Mouse (Mus musculus) liver, embryonic 14.5 days (tissue): ENCODE data around the gene Myl4. TPM values are rescaled to one million over a fixed set of nuclear protein-coding genes. Genes with fewer than 3 reads are reported as not detected.

Source experiments
- ATAC-seq: fragments of 200-750 bp; cut with Nextera tagmentation; 2 replicates; pipeline ENCODE4 v1.8.0; 2017; ENCODE audit warnings: moderate number of reproducible peaks, mild to moderate bottlenecking, moderate library complexity; ENCODE audit not compliant: insufficient read depth
- DNase-seq, 3 experiments: peaks; one replicate each; pipeline ENCODE4 v3.0.0-alpha.2; 2012 to 2013; ENCODE audit warnings: low read depth in 3 of 3, low spot score in 3 of 3
- H3K27ac ChIP-seq: fragments of 300-500 bp; sonication (generic); 2 replicates; pipeline ENCODE4 v1.5.1; 2014; ENCODE audit warnings: moderate library complexity, mild to moderate bottlenecking, control low read depth, inconsistent platforms
- H3K27me3 ChIP-seq: fragments of 300-500 bp; sonication (generic); 2 replicates; pipeline ENCODE4 v1.6.1; 2014; ENCODE audit warnings: mild to moderate bottlenecking, low read length, moderate library complexity; ENCODE audit not compliant: control insufficient read depth, insufficient read depth
- H3K36me3 ChIP-seq: fragments of 300-500 bp; sonication (generic); replicated peaks from 2 replicates; pipeline ENCODE4 v1.6.1; 2014; ENCODE audit warnings: low read depth; ENCODE audit not compliant: control insufficient read depth, insufficient read depth
- H3K4me1 ChIP-seq, 2 experiments: fragments of 200-500 bp in 1 of 2; fragments of 300-500 bp in 1 of 2; sonication (generic) in 1 of 2; replicated peaks; 2 replicates each; pipeline ENCODE4 v1.6.1; 2012 to 2014; ENCODE audit warnings: antibody characterized with exemption in 1 of 2, inconsistent platforms in 1 of 2, low read length in 1 of 2; ENCODE audit not compliant: control insufficient read depth in 2 of 2, insufficient read depth in 2 of 2
- H3K4me2 ChIP-seq: fragments of 300-500 bp; sonication (generic); 2 replicates; pipeline ENCODE4 v1.6.1; 2014; ENCODE audit warnings: low read depth, mild to moderate bottlenecking, control low read depth, moderate library complexity
- H3K4me3 ChIP-seq, 2 experiments: fragments of 200-500 bp in 1 of 2; fragments of 300-500 bp in 1 of 2; sonication (generic) in 1 of 2; 2 replicates each; pipeline ENCODE4 v1.5.1; 2012 to 2014; ENCODE audit warnings: low read depth in 2 of 2, low read length in 2 of 2, mild to moderate bottlenecking in 2 of 2, control low read depth in 1 of 2, inconsistent platforms in 1 of 2, moderate library complexity in 1 of 2; ENCODE audit not compliant: insufficient read depth in 1 of 2
- H3K9ac ChIP-seq: fragments of 300-500 bp; sonication (generic); replicated peaks from 2 replicates; pipeline ENCODE4 v1.6.1; 2014; ENCODE audit warnings: mild to moderate bottlenecking, control low read depth, moderate library complexity
- H3K9me3 ChIP-seq: fragments of 300-500 bp; sonication (generic); 2 replicates; pipeline ENCODE4 v1.6.1; 2016; ENCODE audit warnings: low read length, mixed read lengths; ENCODE audit not compliant: control insufficient read depth
- CTCF ChIP-seq: IDR thresholded peaks from 2 replicates; pipeline ENCODE4 v1.5.1; 2016; ENCODE audit warnings: antibody characterized with exemption, low read depth, control low read depth
- EP300 ChIP-seq: IDR thresholded peaks from 2 replicates; pipeline ENCODE4 v1.6.1; 2016; ENCODE audit warnings: antibody characterized with exemption, low read depth
- WGBS: fragments of 180-500 bp; shearing (Covaris S2); extraction: QIAGEN DNeasy Blood & Tissue Kit; methylation state at CpG from one replicate; pipeline ENCODE4 v1.1.7; 2014; ENCODE audit not compliant: insufficient replicate concordance; 5-methylcytosine and 5-hydroxymethylcytosine counted together
- polyA plus RNA-seq, 2 experiments: library from polyadenylated mRNA; depleted of rRNA in 1 of 2; stranded (reverse) in 1 of 2; unstranded in 1 of 2; fragments of >200 nt; fragmentation: Nextera tagmentation in 1 of 2; extraction: Ambion mirVana in 1 of 2; gene quantifications; 2 replicates each; pipeline versions ENCODE4 v1.2.1 to v1.2.3; 2012 to 2014

Myl4 gene
- polyA plus RNA-seq, 2 experiments: 0.50 to 0.51 TPM

DNA sequence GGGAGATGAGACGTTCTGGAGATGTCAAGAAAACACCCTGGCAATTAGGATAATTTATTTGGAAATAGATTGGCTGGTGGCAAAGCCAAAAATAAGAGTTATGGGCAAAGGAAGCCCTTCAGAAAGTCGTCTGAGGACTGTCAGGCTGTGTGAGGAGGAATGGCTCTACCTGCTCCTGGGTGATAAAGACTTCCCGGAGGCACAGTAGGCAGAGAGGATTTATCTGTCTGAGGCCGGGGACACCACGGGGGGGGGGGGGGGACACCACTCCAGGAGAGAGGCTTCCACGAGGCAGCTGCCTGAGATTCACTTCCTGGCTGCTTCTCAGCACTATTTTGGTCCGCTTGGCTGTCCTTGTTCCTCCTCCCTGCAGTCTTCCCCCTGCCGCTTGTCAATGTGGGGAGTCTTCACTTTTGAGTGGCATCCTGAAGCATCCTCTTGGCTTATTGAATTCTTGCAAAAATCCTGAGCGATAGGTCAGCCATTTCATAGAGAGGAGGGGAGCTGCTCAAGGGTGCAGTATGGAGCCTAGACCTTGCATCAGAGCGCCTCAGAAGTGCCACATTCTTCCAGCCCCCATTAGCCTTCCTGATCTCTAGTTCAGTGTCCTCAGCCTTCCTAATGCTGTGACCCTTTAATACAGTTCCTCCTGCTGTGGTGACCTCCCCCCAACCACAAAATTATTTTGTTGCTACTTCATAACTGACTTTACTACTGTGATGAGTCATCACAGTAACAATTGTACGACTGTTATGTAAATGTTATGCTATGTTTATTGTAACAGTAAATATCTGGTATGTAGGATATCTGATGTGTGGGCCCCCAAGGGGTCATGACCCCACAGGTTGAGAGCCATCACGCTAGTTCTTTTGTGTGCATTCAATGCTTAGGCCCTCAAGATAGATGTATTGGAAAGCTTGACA, 71.8 kb downstream of the Myl4 start:
- Histone ChIP-seq H3K9ac (no peak overlapping the region), H3K4me1 (peaks cover 18 to 55% of the 10 kb centered on the region in 2 experiments), H3K4me2 (peak overlapping the region; percentile 40), H3K27me3 (no peaks in the 10 kb centered on the region), H3K9me3 (no peaks in the 10 kb centered on the region), H3K4me3 (no peak overlapping the region), H3K27ac (no peak overlapping the region), H3K36me3 (no peaks in the 10 kb centered on the region)
- TF ChIP-seq CTCF (no peak), EP300 (0 out of 2 replicates have a peak, but pooled peaks have one; percentile 23)
- 24% methylated on average over 11 of the region's 12 CpGs for WGBS
- peak in 1 of 3 experiments; percentile 24 for DNase-seq
- peak; percentile 68 for ATAC-seq

DNA sequence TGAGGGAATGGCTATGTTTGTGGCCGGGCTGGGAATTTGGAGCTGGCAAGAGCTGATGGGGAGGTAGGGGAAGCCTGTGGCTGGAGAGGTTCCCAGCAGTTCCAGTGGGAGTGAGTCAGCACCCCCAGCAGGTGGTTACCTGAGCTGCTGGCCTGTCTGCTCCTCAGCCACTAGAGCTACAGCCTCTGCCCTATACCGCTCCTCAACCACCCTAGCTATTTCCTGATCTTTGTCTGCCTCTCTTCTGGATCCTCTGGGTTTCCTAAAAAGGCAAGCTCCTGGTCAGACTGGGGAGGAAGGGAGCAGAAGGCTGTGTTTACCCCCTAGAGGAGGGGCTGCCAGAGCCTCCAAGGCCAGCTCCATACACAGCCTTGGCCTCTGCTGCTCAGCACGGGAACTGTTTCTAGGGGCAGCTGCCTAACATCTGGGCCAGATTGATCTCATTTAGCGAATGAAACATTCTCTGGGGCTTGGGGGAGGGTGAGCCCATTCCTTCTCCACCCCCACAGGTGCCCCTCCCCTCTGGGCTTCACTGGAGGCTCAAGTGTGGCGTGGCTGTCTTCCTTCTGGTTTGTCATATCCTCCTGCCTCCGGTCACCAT, 74.4 kb downstream of the Myl4 start:
- no peak for ATAC-seq
- 42% methylated on average over 6 of the region's 6 CpGs for whole genome bisulfite sequencing
- DNase-seq: no peak
- Histone ChIP-seq H3K9me3 (no peaks in the 10 kb centered on the region), H3K9ac (no peak overlapping the region), H3K27ac (no peak overlapping the region), H3K4me3 (no peak overlapping the region), H3K36me3 (no peaks in the 10 kb centered on the region), H3K27me3 (no peaks in the 10 kb centered on the region), H3K4me2 (no peak overlapping the region), H3K4me1 (peaks cover 16 to 42% of the 10 kb centered on the region in 2 experiments)
- TF ChIP-seq EP300: no peak
- no peak for TF ChIP-seq CTCF

DNA sequence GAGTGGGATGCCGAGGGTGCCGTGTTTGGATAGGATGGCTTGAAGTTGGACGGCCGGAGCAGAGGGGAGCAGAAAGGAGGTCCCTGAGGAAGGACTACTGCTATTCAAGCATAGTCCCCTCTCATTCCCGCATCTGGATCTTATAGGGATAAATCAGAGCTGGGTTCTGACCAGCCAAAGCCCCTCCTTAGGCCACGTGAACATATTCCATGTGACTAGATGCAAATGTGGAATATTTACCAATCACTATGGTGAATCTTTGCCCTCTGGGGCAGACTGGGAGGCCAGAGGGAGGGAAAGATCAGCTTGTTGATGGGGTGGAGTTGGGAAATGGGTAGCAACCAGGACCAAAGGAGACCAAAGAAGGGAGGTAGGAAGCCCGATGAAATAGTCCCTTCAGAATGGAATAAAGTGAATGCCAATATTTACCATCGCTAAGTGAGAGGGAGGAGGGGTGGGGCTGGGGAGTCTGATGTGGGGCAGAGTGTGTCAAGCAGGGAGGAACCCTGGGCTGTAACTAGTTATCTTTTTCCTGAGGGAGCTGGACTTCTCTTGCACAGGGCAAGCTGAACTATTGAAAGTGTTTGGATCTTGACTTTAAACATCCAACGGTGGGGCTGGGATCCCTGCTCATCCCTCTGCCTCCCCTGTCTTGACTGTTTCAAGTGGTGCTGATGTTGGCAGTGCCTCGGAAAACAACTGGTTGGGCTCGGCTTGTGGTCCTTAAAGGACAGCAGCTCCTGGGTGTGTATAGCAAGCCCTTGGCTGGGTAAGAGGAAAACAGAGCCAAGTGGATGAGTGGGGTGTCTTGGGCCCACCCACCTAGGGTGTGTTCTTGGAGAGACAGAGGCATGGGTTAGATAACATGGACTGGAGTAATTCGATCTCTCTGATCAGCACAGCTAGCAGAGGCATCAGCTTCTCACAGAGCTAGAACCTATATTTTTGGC, 75.3 kb downstream of the Myl4 start:
- H3K27me3 ChIP-seq: no peaks in the 10 kb centered on the region
- H3K27ac ChIP-seq: no peak overlapping the region
- H3K9ac ChIP-seq: no peak overlapping the region
- H3K9me3 ChIP-seq: no peaks in the 10 kb centered on the region
- H3K4me3 ChIP-seq: no peak overlapping the region
- H3K36me3 ChIP-seq: no peaks in the 10 kb centered on the region
- H3K4me1 ChIP-seq: peaks cover 16 to 40% of the 10 kb centered on the region in 2 experiments
- WGBS: 44% methylated on average over 12 of the region's 12 CpGs
- H3K4me2 ChIP-seq: peak overlapping the region; percentile 24; the same call in 1 of the 2 replicates
- peak; percentile 72 for ATAC-seq
- TF ChIP-seq CTCF (no peak), EP300 (no peak)
- no peak for DNase-seq

DNA sequence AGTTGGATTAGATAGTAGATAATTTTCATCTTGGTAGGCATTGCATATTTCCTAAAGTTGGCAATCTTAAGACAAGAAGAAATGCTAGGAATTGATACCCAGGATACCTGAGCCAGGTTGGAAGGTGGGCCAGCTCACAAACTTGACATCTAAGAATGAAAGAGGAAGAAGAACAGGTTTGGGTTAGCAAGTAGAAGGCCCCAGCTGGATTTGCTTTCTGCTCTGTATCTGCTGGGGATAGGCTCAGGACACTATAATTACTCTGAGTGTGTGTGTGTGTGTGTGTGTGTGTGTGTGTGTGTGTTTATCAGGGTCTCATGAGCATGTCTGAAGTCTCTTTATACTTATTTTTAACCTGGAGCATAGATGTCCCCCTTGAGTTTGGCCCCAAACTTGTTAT, 76.2 kb downstream of the Myl4 start:
- no peaks in the 10 kb centered on the region for H3K27me3 ChIP-seq
- H3K4me2 ChIP-seq: no peak overlapping the region; the same call in 1 of the 2 replicates
- H3K36me3 ChIP-seq: no peaks in the 10 kb centered on the region
- H3K27ac ChIP-seq: no peak overlapping the region
- H3K4me3 ChIP-seq: no peak overlapping the region
- ATAC-seq: no peak
- peaks cover 16 to 38% of the 10 kb centered on the region in 2 experiments for H3K4me1 ChIP-seq
- TF ChIP-seq CTCF (no peak), EP300 (no peak)
- no peak for DNase-seq
- no peaks in the 10 kb centered on the region for H3K9me3 ChIP-seq
- H3K9ac ChIP-seq: no peak overlapping the region
